Mouse (Mus musculus) MEL (cell line): ENCODE data around the gene Smarcd2. TPM values are rescaled to one million over a fixed set of nuclear protein-coding genes. Genes with fewer than 3 reads are reported as not detected.

Source experiments
- DNase-seq: peaks from one replicate; pipeline ENCODE4 v3.0.0; 2011; ENCODE audit warnings: low read depth, low spot score
- H3K27ac ChIP-seq: 2 replicates; pipeline ENCODE4 v1.5.1; 2012; ENCODE audit warnings: low read depth, mild to moderate bottlenecking, control low read depth, low read length, moderate library complexity; ENCODE audit not compliant: control insufficient read depth
- H3K27me3 ChIP-seq, 2 experiments: fragments of 150-350 bp in 1 of 2; sonication (generic) in 1 of 2; 2 replicates each; pipeline ENCODE4 v1.6.1; 2012; ENCODE audit warnings: low read length in 2 of 2, mild to moderate bottlenecking in 2 of 2, improper control_type of control experiment in 1 of 2, moderate library complexity in 1 of 2; ENCODE audit not compliant: insufficient read depth in 2 of 2, control insufficient read depth in 1 of 2
- H3K36me3 ChIP-seq, 2 experiments: 2 replicates each; pipeline ENCODE4 v1.6.1; 2012 to 2014; ENCODE audit warnings: low read length in 2 of 2, improper control_type of control experiment in 1 of 2, inconsistent platforms in 1 of 2, mild to moderate bottlenecking in 1 of 2; ENCODE audit not compliant: insufficient read depth in 2 of 2, control insufficient read depth in 1 of 2
- H3K4me1 ChIP-seq, 2 experiments: fragments of 150-350 bp in 1 of 2; sonication (generic) in 1 of 2; 2 replicates each; pipeline ENCODE4 v1.6.1; 2012; ENCODE audit warnings: low read length in 2 of 2, improper control_type of control experiment in 1 of 2, mild to moderate bottlenecking in 1 of 2; ENCODE audit not compliant: insufficient read depth in 2 of 2, control insufficient read depth in 1 of 2
- H3K4me3 ChIP-seq, 2 experiments: fragments of 150-350 bp in 1 of 2; sonication (generic) in 1 of 2; 2 replicates each; pipeline ENCODE4 v1.5.1; 2012; ENCODE audit warnings: low read depth in 2 of 2, low read length in 2 of 2, mild to moderate bottlenecking in 2 of 2, moderate library complexity in 2 of 2, control low read depth in 1 of 2, improper control_type of control experiment in 1 of 2; ENCODE audit not compliant: control insufficient read depth in 1 of 2, insufficient read depth in 1 of 2
- H3K79me2 ChIP-seq: 2 replicates; pipeline ENCODE4 v1.6.1; 2012; ENCODE audit warnings: mild to moderate bottlenecking, low read length, moderate library complexity; ENCODE audit not compliant: control insufficient read depth, poor library complexity, insufficient read depth
- H3K9ac ChIP-seq: 2 replicates; pipeline ENCODE4 v1.6.1; 2012; ENCODE audit warnings: low read depth, mild to moderate bottlenecking, control low read depth, low read length, moderate library complexity; ENCODE audit not compliant: control insufficient read depth, poor library complexity, severe bottlenecking
- H3K9me3 ChIP-seq: fragments of 150-350 bp; sonication (generic); replicated peaks from 2 replicates; pipeline ENCODE4 v1.6.1; 2012; ENCODE audit warnings: mild to moderate bottlenecking, low read length, improper control_type of control experiment, moderate library complexity; ENCODE audit not compliant: insufficient read depth
- BHLHE40 ChIP-seq: IDR thresholded peaks from 2 replicates; pipeline ENCODE4 v1.6.1; 2012; ENCODE audit warnings: low read depth, mild to moderate bottlenecking, inconsistent platforms, low read length, improper control_type of control experiment, borderline replicate concordance
- CTCF ChIP-seq, 3 experiments: IDR thresholded peaks in 2 of 3; conservative IDR thresholded peaks in 1 of 3; 2 replicates each; pipeline ENCODE4 v1.5.1; 2011 to 2012; ENCODE audit warnings: low read length in 3 of 3, low read depth in 2 of 3, mild to moderate bottlenecking in 2 of 3, improper control_type of control experiment in 1 of 3, inconsistent platforms in 1 of 3, mixed read lengths in 1 of 3, moderate library complexity in 1 of 3; ENCODE audit not compliant: control insufficient read depth in 1 of 3, insufficient read depth in 1 of 3, poor library complexity in 1 of 3, severe bottlenecking in 1 of 3
- ELF1 ChIP-seq: IDR thresholded peaks from 2 replicates; pipeline ENCODE4 v1.6.1; 2014; ENCODE audit warnings: low read depth, mild to moderate bottlenecking, inconsistent platforms, low read length, improper control_type of control experiment, moderate library complexity
- EP300 ChIP-seq, 2 experiments: IDR thresholded peaks; 2 replicates each; pipeline ENCODE4 v1.6.1; 2011; ENCODE audit warnings: improper control_type of control experiment in 2 of 2, low read length in 2 of 2, low read depth in 1 of 2, mild to moderate bottlenecking in 1 of 2
- ETS1 ChIP-seq: IDR thresholded peaks from 2 replicates; pipeline ENCODE4 v1.6.1; 2012; ENCODE audit warnings: low read depth, mild to moderate bottlenecking, inconsistent platforms, low read length, improper control_type of control experiment, moderate library complexity
- GATA1 ChIP-seq: IDR thresholded peaks from 2 replicates; pipeline ENCODE4 v1.6.1; 2011; ENCODE audit warnings: low read depth, low read length, improper control_type of control experiment
- HCFC1 ChIP-seq: IDR thresholded peaks from 2 replicates; pipeline ENCODE4 v1.6.1; 2012; ENCODE audit warnings: low read depth, mild to moderate bottlenecking, inconsistent platforms, low read length, improper control_type of control experiment, moderate library complexity
- JUND ChIP-seq: IDR thresholded peaks from 2 replicates; pipeline ENCODE4 v1.6.1; 2011; ENCODE audit warnings: low read depth, mild to moderate bottlenecking, improper control_type of control experiment, low read length
- KAT2A ChIP-seq: conservative IDR thresholded peaks from 2 replicates; pipeline ENCODE4 v1.6.1; 2012; ENCODE audit warnings: low read depth, low read length, improper control_type of control experiment, inconsistent platforms
- MAZ ChIP-seq: IDR thresholded peaks from 2 replicates; pipeline ENCODE4 v1.6.1; 2012; ENCODE audit warnings: low read depth, mild to moderate bottlenecking, inconsistent platforms, low read length, improper control_type of control experiment
- MXI1 ChIP-seq: IDR thresholded peaks from 2 replicates; pipeline ENCODE4 v1.6.1; 2011; ENCODE audit warnings: mild to moderate bottlenecking, low read depth, low read length, improper control_type of control experiment
- MYB ChIP-seq: IDR thresholded peaks from 2 replicates; pipeline ENCODE4 v1.6.1; 2011; ENCODE audit warnings: mild to moderate bottlenecking, low read depth, low read length, improper control_type of control experiment
- MYC ChIP-seq: IDR thresholded peaks from 2 replicates; pipeline ENCODE4 v1.6.1; 2011; ENCODE audit warnings: low read depth, mild to moderate bottlenecking, low read length, improper control_type of control experiment, moderate library complexity
- NELFE ChIP-seq: IDR thresholded peaks from 2 replicates; pipeline ENCODE4 v1.6.1; 2011; ENCODE audit warnings: low read depth, low read length, improper control_type of control experiment
- NRF1 ChIP-seq: IDR thresholded peaks from 2 replicates; pipeline ENCODE4 v1.6.1; 2014; ENCODE audit warnings: low read depth, mild to moderate bottlenecking, inconsistent platforms, low read length, improper control_type of control experiment, moderate library complexity; ENCODE audit not compliant: poor library complexity, insufficient read depth, severe bottlenecking
- POLR2A ChIP-seq, 2 experiments: IDR thresholded peaks; 2 replicates each; pipeline ENCODE4 v1.6.1; 2011 to 2012; ENCODE audit warnings: low read length in 2 of 2, mild to moderate bottlenecking in 2 of 2, control low read depth in 1 of 2, improper control_type of control experiment in 1 of 2, low read depth in 1 of 2, moderate library complexity in 1 of 2; ENCODE audit not compliant: control insufficient read depth in 1 of 2, insufficient read depth in 1 of 2, poor library complexity in 1 of 2
- POLR2AphosphoS5 ChIP-seq: IDR thresholded peaks from 2 replicates; pipeline ENCODE4 v1.6.1; 2012; ENCODE audit warnings: low read depth, borderline replicate concordance, mild to moderate bottlenecking, inconsistent platforms, low read length, moderate library complexity, mixed read lengths
- RCOR1 ChIP-seq: IDR thresholded peaks from 2 replicates; pipeline ENCODE4 v1.6.1; 2012; ENCODE audit warnings: low read depth, mild to moderate bottlenecking, inconsistent platforms, low read length, improper control_type of control experiment
- SIN3A ChIP-seq: IDR thresholded peaks from 2 replicates; pipeline ENCODE4 v1.6.1; 2012; ENCODE audit warnings: low read length, improper control_type of control experiment, inconsistent platforms
- SMC3 ChIP-seq: IDR thresholded peaks from 2 replicates; pipeline ENCODE4 v1.6.1; 2011; ENCODE audit warnings: low read depth, low read length, improper control_type of control experiment
- TBP ChIP-seq: IDR thresholded peaks from 2 replicates; pipeline ENCODE4 v1.8.0; 2011; ENCODE audit warnings: low read depth, low read length, improper control_type of control experiment
- UBTF ChIP-seq: IDR thresholded peaks from 2 replicates; pipeline ENCODE4 v1.6.1; 2012; ENCODE audit warnings: low read depth, mild to moderate bottlenecking, inconsistent platforms, low read length, improper control_type of control experiment, moderate library complexity, borderline replicate concordance; ENCODE audit not compliant: insufficient read depth
- USF1 ChIP-seq: IDR thresholded peaks from 2 replicates; pipeline ENCODE4 v1.6.1; 2014; ENCODE audit warnings: low read depth, mild to moderate bottlenecking, inconsistent platforms, low read length, improper control_type of control experiment, moderate library complexity
- USF2 ChIP-seq, 2 experiments: IDR thresholded peaks; 2 replicates each; pipeline ENCODE4 v1.6.1; 2011 to 2012; ENCODE audit warnings: improper control_type of control experiment in 2 of 2, low read length in 2 of 2, borderline replicate concordance in 1 of 2, inconsistent platforms in 1 of 2, low read depth in 1 of 2, mild to moderate bottlenecking in 1 of 2; ENCODE audit not compliant: insufficient read depth in 1 of 2
- ZC3H11A ChIP-seq: IDR thresholded peaks from 2 replicates; pipeline ENCODE4 v1.6.1; 2012; ENCODE audit warnings: low read depth, mild to moderate bottlenecking, inconsistent platforms, low read length, improper control_type of control experiment
- ZKSCAN1 ChIP-seq: IDR thresholded peaks from 2 replicates; pipeline ENCODE4 v1.6.1; 2012; ENCODE audit warnings: low read depth, mild to moderate bottlenecking, inconsistent platforms, low read length, improper control_type of control experiment, moderate library complexity
- polyA plus RNA-seq, 2 experiments: library from polyadenylated mRNA; stranded (reverse) in 1 of 2; unstranded in 1 of 2; fragments of >175 nt in 1 of 2; fragments of >200 nt in 1 of 2; gene quantifications; 2 replicates each; pipeline versions ENCODE4 v1.2.1 to v1.2.4; 2012; ENCODE audit warnings: low replicate concordance in 2 of 2, low read depth in 1 of 2; ENCODE audit not compliant: insufficient read length in 2 of 2, insufficient read depth in 1 of 2, missing spikeins in 1 of 2
- total RNA-seq: library from RNA; depleted of rRNA; stranded (reverse); fragments of 300-350 nt; gene quantifications from 2 replicates; pipeline ENCODE4 v1.2.3, GENCODE M21; 2012

The Smarcd2 gene
- total and polyA plus RNA-seq, 3 experiments: 123 to 131 TPM; not detected in 1

GRCm38 (mm10) chr11:106310123-106310522 is 37.4 kb upstream of the Smarcd2 start:
- no peaks in the 10 kb centered on the region for H3K9me3 ChIP-seq
- no peak overlapping the region for H3K9ac ChIP-seq
- H3K27ac ChIP-seq: no peak overlapping the region
- DNase-seq: no peak
- no peak for TF ChIP-seq SMC3
- no peak for TF ChIP-seq NRF1
- no peak for TF ChIP-seq KAT2A
- TF ChIP-seq NELFE: no peak
- no peak for TF ChIP-seq ETS1
- no peak for TF ChIP-seq ELF1
- no peak for TF ChIP-seq GATA1
- TF ChIP-seq MYB: no peak
- no peak for TF ChIP-seq RCOR1
- no peak for TF ChIP-seq POLR2A (IDR thresholded peaks at IDR 0.05; ENCODE audit: control insufficient read depth in 1 of 2, insufficient read depth in 1 of 2, low read depth in 1 of 2, low read length in 2 of 2, poor library complexity in 1 of 2)
- no peak for TF ChIP-seq UBTF
- no peak for TF ChIP-seq MAZ
- TF ChIP-seq POLR2AphosphoS5: no peak
- no peak for TF ChIP-seq TBP
- TF ChIP-seq CTCF (IDR thresholded peaks at IDR 0.05 in 2 of 3, conservative IDR thresholded peaks at IDR 0.05 in 1 of 3; ENCODE audit: control insufficient read depth in 1 of 3, insufficient read depth in 1 of 3, low read depth in 2 of 3, low read length in 3 of 3, poor library complexity in 1 of 3, severe bottlenecking in 1 of 3): no peak
- TF ChIP-seq JUND: no peak
- no peak for TF ChIP-seq HCFC1
- no peak for TF ChIP-seq BHLHE40
- no peak for TF ChIP-seq USF2 (IDR thresholded peaks at IDR 0.05; ENCODE audit: borderline replicate concordance in 1 of 2, insufficient read depth in 1 of 2, low read depth in 1 of 2, low read length in 2 of 2)
- TF ChIP-seq EP300 (IDR thresholded peaks at IDR 0.05; ENCODE audit: low read depth in 1 of 2, low read length in 2 of 2): no peak
- no peak overlapping the region for H3K4me3 ChIP-seq
- no peaks in the 10 kb centered on the region for H3K79me2 ChIP-seq
- H3K4me1 ChIP-seq: peaks cover 0 to 6% of the 10 kb centered on the region in 2 experiments; a peak in 1 of 4 replicates
- H3K36me3 ChIP-seq: no peaks in the 10 kb centered on the region
- H3K27me3 ChIP-seq: peaks cover 1 to 5% of the 10 kb centered on the region in 2 experiments; a peak in 2 of 4 replicates

GRCm38 (mm10) chr11:106308162-106308561 is 35.4 kb upstream of the Smarcd2 start:
- Histone ChIP-seq H3K27me3 (peaks cover 5 to 13% of the 10 kb centered on the region in 2 experiments; a peak in 3 of 4 replicates), H3K4me3 (no peak overlapping the region), H3K79me2 (no peaks in the 10 kb centered on the region), H3K36me3 (no peaks in the 10 kb centered on the region), H3K27ac (no peak overlapping the region), H3K9me3 (no peaks in the 10 kb centered on the region), H3K9ac (no peak overlapping the region), H3K4me1 (no peaks in the 10 kb centered on the region)
- TF ChIP-seq TBP (no peak), JUND (no peak), MAZ (no peak), ZC3H11A (no peak), MYC (no peak), USF2 (IDR thresholded peaks at IDR 0.05; ENCODE audit: borderline replicate concordance in 1 of 2, insufficient read depth in 1 of 2, low read depth in 1 of 2, low read length in 2 of 2) (no peak), EP300 (IDR thresholded peaks at IDR 0.05; ENCODE audit: low read depth in 1 of 2, low read length in 2 of 2) (no peak), USF1 (no peak), HCFC1 (no peak), RCOR1 (no peak), ELF1 (no peak), ZKSCAN1 (no peak), POLR2AphosphoS5 (no peak), SIN3A (no peak), UBTF (no peak), MXI1 (no peak), ETS1 (no peak)
- DNase-seq: no peak
